Mouse (Mus musculus): ENCODE measurements around the gene Cfap69.
"Not testable (repeated sequence)": the region's sequence is repeated elsewhere in the genome, so short reads cannot be mapped to it uniquely, and the experiment has no call there.

The Cfap69 gene

GRCm38 (mm10) chr5:5663655-5664370, at the start of gene Cfap69:
Cfap69 (minus strand) TSS chr5:5664239.
- CTCF ChIA-PET: no interaction called here

- CTCF ChIA-PET: no interaction called here
Observed at GRCm38 (mm10) chr5:5711032-5711431, 47.0 kb upstream of the Cfap69 start.

- CTCF ChIA-PET: interaction anchor here (0.5 kb wide), 1 partner anchor 67 kb away, joined by 4 read pairs; no protein-coding TSS in a partner anchor
Observed at GRCm38 (mm10) chr5:5707341-5708278, 43.6 kb upstream of the Cfap69 start.

GRCm38 (mm10) chr5:5705019-5705418, 41.0 kb upstream of the Cfap69 start:
- CTCF ChIA-PET: no interaction called here

- CTCF ChIA-PET: no interaction called here
Observed at GRCm38 (mm10) chr5:5700386-5700785, 36.3 kb upstream of the Cfap69 start.

GRCm38 (mm10) chr5:5698830-5699229, 34.8 kb upstream of the Cfap69 start:
- CTCF ChIA-PET: no interaction called here

GRCm38 (mm10) chr5:5695401-5695942, 31.4 kb upstream of the Cfap69 start:
- CTCF ChIA-PET: no interaction called here

- CTCF ChIA-PET: no interaction called here
Observed at GRCm38 (mm10) chr5:5693956-5694653, 30.1 kb upstream of the Cfap69 start, which contains the start of gene Steap2. Steap2 (minus strand) TSS chr5:5694578.

- CTCF ChIA-PET: no interaction called here
Observed at GRCm38 (mm10) chr5:5693541-5693955, 29.5 kb upstream of the Cfap69 start.

GRCm38 (mm10) chr5:5692167-5692738, 28.2 kb upstream of the Cfap69 start:
- CTCF ChIA-PET: no interaction called here

GRCm38 (mm10) chr5:5688945-5689540, 25.0 kb upstream of the Cfap69 start:
- CTCF ChIA-PET: no interaction called here

- CTCF ChIA-PET: no interaction called here
Observed at GRCm38 (mm10) chr5:5688228-5688627, 24.2 kb upstream of the Cfap69 start.

- CTCF ChIA-PET: no interaction called here
Observed at GRCm38 (mm10) chr5:5686973-5687372, 22.9 kb upstream of the Cfap69 start.

GRCm38 (mm10) chr5:5684946-5685345, 20.9 kb upstream of the Cfap69 start:
- CTCF ChIA-PET: not testable (repeated sequence)

- CTCF ChIA-PET: no interaction called here
Observed at GRCm38 (mm10) chr5:5683292-5683691, 19.3 kb upstream of the Cfap69 start.

- CTCF ChIA-PET: no interaction called here
Observed at GRCm38 (mm10) chr5:5679459-5679858, 15.4 kb upstream of the Cfap69 start.

GRCm38 (mm10) chr5:5676082-5676481, 12.0 kb upstream of the Cfap69 start:
- CTCF ChIA-PET: no interaction called here

GRCm38 (mm10) chr5:5668920-5669319, 4.9 kb upstream of the Cfap69 start:
- CTCF ChIA-PET: no interaction called here

GRCm38 (mm10) chr5:5664371-5664926, 410 bp upstream of the Cfap69 start:
- CTCF ChIA-PET: no interaction called here

- CTCF ChIA-PET: no interaction called here
Observed at GRCm38 (mm10) chr5:5663057-5663456, 982 bp downstream of the Cfap69 start.

- CTCF ChIA-PET: no interaction called here
Observed at GRCm38 (mm10) chr5:5658680-5659079, 5.4 kb downstream of the Cfap69 start.

All from spleen, embryonic (tissue).